Mouse (Mus musculus) splenic B cell, adult 2 months (primary cell): Measurements from ENCODE around the gene Ssc5d.
A peak's percentile ranks its signal among the peaks of the same experiment; 100 is the strongest.
"Not testable (repeated sequence)": the region's sequence is repeated elsewhere in the genome, so short reads cannot be mapped to it uniquely, and the experiment has no call there.

Experiments
- DNase-seq: peaks from one replicate; pipeline ENCODE4 v3.0.0-alpha.2; 2011; ENCODE audit warnings: low read depth, low spot score
- H3K27me3 ChIP-seq: 2 replicates; pipeline ENCODE4 v1.6.1; 2012; ENCODE audit warnings: mild to moderate bottlenecking, low read length, moderate library complexity, mixed read lengths; ENCODE audit not compliant: control insufficient read depth, poor library complexity, insufficient read depth, severe bottlenecking
- H3K36me3 ChIP-seq: 2 replicates; pipeline ENCODE4 v1.6.1; 2012; ENCODE audit warnings: mild to moderate bottlenecking, low read length, moderate library complexity, mixed read lengths; ENCODE audit not compliant: control insufficient read depth, poor library complexity, insufficient read depth, severe bottlenecking

The Ssc5d gene

DNA sequence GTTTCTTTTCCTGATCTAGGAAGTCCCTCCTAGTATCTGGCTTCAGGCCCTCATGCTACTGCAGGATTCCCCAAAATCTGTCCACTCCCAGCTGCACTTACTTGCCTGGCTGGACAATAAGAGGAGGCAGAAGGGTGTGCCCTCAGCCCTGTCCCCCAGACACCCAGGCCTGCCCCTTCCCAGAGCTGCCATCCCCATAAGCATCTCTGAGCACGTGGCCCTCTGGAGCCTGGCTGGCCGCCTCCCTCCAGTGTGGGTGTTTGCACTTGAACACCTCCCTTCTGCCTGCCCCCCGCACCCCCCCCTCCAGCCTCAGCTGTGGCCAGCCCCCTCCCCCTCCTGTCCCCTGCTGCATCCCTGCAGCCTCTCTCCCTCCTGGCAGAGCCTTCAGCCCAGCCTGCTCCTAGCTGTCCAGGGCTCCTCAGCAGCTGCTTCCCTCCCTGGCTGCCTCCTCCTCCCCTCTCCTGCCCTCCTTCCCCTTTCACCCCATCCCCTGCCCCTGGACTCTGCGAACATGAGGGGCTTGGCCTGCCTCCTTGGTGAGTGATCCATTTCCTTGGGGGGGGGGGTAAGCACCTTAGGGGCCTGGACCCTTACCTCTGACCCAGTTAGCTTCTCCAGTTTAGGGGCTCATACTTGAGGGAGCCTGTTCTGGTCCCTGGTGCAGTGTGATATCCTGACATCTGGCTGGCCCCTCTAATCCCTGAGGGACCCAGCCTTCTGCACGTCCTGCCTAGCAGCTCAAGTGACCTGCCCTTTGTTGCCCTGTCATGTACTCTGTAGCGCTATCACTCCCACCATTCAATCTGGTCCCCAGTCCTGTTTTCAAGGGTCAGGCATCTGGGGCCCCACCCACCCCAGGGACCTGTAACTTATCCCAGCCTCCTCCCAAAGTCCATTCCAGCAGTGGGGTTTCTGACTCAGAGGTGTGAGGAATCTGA is at the start of gene Ssc5d:
Ssc5d (plus strand) TSS at position 345 of the 941 bp plus-strand sequence.
- DNase-seq: no peak
- no peaks in the 10 kb centered on the region for H3K27me3 ChIP-seq

GRCm38 (mm10) chr7:4876753-4877221 is 48.8 kb upstream of the Ssc5d start, which contains the start of gene Isoc2a:
Gene Isoc2a (plus strand): TSS chr7:4877153.
- peak; percentile 96 for DNase-seq
- Histone ChIP-seq H3K36me3 (no peaks in the 10 kb centered on the region), H3K27me3 (no peaks in the 10 kb centered on the region)

More for the DNA sequence above, at the start of gene Ssc5d:
- no peaks in the 10 kb centered on the region for H3K36me3 ChIP-seq

DNA sequence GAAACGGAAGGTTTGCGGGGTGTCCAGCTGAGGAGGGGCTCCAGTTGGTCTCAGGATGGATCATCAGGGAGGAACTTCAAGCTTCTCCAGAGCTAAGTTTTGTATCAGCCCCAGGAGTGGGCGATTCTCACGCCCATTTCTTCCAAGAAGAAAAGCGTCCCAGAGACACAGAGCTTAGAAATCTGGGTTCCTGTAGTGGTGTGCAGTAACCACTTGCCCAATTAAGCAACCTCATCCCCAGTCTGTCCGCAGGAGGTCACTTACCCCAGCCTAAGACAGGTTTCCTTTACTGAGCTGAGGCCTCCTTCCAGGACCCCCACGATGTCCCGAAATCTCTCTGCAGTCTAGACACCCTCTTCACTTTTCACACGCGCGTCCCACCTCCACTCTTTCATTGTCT is 48.4 kb upstream of the Ssc5d start:
- no peak for DNase-seq

DNA sequence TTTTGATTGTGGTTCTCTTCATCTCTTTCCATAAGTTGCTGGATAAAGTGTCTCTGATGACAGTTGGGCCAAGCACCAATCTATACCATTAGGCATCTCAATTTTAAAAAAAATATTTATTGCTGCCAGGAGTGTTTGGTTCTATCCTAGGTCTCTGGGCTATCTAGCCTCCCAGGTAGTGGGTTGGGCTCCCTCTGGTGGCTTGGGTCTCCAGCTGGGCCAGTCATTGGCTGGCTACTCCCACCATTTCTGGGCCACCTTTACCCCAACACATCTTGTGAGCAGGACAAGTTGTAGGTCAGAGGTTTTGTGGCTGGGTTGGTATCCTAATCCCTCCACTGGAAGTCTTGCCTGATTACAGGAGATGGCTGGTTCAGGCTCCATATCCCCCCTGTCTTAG is 47.4 kb upstream of the Ssc5d start:
- DNase-seq: peak; percentile 65
- H3K36me3 ChIP-seq: no peaks in the 10 kb centered on the region

More for the DNA sequence above, 48.4 kb upstream of the Ssc5d start:
- Histone ChIP-seq H3K27me3 (no peaks in the 10 kb centered on the region), H3K36me3 (no peaks in the 10 kb centered on the region)

DNA sequence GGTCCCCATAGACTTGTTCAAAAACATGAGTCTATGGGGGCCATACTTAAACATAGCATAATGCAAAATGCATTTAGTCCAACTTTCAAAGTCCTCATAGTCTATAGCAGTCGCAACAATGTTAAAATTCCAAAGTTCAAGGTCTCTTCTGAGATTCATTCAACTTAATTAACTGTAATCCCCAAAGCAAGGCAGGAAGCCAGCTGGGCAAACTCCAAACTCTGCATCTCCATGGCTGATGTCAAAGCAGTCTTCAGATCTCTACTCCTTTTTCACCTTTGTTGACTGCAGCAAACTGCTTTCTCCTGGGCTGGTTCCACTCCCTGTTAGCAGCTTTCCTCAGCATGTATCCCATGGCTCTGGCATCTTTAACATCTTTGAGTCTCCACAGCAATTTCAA is 46.5 kb upstream of the Ssc5d start:
- H3K36me3 ChIP-seq, DNase-seq, H3K27me3 ChIP-seq: not testable (repeated sequence)

More for the DNA sequence above, 47.4 kb upstream of the Ssc5d start:
- H3K27me3 ChIP-seq: no peaks in the 10 kb centered on the region

GRCm38 (mm10) chr7:4886680-4887079 is 38.9 kb upstream of the Ssc5d start:
- Histone ChIP-seq H3K36me3 (no peaks in the 10 kb centered on the region), H3K27me3 (no peaks in the 10 kb centered on the region)
- DNase-seq: no peak

DNA sequence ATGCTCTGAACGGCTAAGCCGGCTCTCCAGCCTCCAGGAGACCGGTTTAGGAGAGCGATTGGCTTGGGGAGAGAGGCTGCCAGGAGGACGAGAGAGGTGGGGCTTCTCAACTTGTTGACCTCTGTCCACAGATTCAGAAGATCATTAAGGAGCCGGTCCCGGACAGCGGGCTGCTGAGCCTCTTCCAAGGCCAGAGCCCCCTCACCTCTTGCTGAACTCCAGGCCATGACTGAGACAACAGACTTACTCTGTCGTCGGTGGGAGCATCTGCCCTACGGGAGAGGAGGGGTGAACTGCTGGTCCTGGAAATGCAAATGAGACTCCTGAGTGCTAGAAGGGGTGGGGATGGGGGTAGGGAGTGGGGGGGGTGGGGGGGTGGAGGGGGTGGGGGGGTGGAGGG is 30.4 kb upstream of the Ssc5d start:
- no peaks in the 10 kb centered on the region for H3K27me3 ChIP-seq
- no peak for DNase-seq
- H3K36me3 ChIP-seq: peaks cover 2% of the 10 kb centered on the region; the same call in 1 of the 2 replicates

DNA sequence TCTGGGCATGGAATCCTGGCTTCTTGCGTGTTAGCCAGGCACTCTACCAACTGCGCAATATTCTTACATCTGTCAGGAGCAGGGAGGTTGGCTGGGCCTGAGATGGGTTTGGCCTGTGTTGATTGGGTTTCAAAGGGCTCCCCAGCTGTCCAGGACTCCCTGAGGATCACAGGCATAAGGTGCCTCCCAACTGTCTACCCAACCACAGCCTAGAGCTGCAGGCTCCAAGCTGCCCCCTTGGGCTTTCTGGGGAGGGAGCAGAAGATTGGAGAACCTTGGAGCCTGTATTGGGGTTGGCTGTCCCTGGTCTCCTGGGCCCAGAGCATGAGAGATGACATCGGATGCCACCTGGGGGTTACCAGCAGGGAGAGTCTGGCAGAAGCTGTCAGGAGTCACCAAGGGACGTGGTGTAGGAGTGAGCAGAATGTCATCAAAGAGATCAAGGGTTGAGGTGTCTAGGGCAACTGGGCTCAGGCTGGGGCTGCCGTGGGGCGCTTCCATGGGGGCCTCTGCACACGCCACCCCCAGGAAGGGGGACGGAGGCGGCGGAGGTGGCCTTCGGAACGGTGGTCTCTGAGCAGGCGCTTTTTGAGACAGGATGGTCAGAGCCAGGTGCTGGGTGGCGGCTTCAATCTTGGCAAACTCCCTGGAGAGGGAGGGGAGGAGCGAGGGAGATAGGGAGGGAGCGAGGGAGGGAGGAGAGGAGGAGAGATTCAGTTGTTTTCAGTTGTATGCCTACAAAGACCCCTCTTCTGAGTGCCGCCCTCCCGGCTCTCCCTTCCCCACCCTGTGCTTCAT is 26.5 kb upstream of the Ssc5d start:
- no peaks in the 10 kb centered on the region for H3K36me3 ChIP-seq
- DNase-seq: no peak
- H3K27me3 ChIP-seq: peaks cover 2% of the 10 kb centered on the region; the same call in 1 of the 2 replicates

DNA sequence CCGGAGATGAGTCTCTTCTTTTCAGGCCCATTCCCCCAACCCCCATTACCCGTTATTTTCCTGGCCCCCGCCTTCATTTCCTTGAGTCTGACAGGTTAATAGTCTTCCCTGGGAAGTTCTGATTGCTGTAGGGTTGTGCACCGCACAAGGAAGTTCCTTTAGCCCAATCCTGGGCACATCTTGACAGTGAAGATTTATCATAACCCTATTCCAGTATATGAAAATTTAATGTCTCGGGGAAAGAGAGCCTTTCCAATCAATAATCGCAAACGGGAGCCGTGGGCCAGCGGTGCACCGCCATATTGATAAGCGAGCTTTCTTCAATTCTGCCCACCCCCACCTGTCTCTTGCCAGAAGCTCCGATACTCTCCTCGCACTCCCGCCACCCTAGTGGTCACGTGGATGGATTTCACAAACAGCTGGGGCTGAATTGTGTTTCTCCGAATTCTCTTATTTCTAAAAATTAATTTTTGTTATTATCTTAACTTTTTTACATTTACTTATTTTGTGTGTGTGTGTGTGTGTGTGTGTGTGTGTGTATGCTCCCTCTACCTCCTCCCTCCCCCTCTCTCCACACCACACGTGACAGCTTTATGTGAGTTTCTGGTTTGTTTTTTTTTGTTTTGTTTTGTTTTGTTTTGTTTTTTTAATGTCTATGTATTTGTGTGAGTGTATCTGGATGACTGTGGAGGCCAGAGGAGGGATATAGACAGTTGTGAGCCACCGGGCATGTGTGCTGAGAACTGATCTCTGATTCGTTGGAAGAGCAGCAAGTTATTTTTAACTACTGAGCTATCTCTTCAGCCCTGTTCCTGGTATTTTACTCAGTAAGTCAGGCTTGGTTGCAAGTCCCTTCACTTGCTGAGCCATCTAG is 25.7 kb upstream of the Ssc5d start:
- peaks cover 2% of the 10 kb centered on the region; the same call in 1 of the 2 replicates for H3K27me3 ChIP-seq
- no peak for DNase-seq

DNA sequence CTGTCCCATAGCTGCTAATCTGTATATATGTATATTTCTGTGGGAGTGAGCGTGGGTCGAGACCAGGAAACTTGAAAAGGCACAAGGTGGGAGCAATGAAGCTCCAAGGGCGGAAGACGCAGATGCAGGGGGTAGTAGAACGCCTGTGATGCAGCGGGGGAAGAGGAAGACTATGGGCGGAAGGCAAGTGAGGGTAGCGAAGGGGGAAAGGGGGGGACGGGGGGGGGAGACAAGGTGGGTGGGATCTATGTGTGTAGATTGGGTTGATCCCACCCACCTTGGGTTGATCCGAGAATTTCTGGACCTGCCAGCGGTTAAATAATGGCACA is 25.1 kb upstream of the Ssc5d start:
- H3K36me3 ChIP-seq: no peaks in the 10 kb centered on the region

More for the DNA sequence above, 25.7 kb upstream of the Ssc5d start:
- no peaks in the 10 kb centered on the region for H3K36me3 ChIP-seq

GRCm38 (mm10) chr7:4901171-4901570 is 24.4 kb upstream of the Ssc5d start:
- H3K36me3 ChIP-seq: no peaks in the 10 kb centered on the region
- H3K27me3 ChIP-seq: peaks cover 2% of the 10 kb centered on the region; the same call in 1 of the 2 replicates
- DNase-seq: peak; percentile 53

More for the DNA sequence above, 25.1 kb upstream of the Ssc5d start:
- peaks cover 2% of the 10 kb centered on the region; the same call in 1 of the 2 replicates for H3K27me3 ChIP-seq
- DNase-seq: no peak

DNA sequence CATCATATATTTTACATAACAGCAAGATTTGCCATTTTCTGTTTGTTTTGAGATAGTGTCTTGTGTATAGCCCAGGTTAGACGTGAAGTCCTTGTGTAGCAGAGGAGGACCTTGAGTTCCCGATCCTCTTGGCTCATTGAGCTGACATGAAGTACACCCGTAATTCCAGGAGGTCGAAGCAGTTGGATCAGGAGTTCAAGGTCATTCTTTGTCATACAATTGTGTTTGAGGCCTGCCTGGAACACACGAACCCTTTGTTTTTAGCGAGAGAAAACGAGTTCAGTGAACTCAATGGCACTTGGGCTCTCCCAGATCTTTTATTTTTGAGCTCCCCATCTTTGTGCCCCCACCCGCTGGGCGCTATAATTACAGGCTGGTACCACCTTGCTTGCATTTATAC is 23.2 kb upstream of the Ssc5d start:
- DNase-seq: no peak
- Histone ChIP-seq H3K27me3 (peaks cover 2% of the 10 kb centered on the region; the same call in 1 of the 2 replicates), H3K36me3 (no peaks in the 10 kb centered on the region)

GRCm38 (mm10) chr7:4906466-4906950 is 19.1 kb upstream of the Ssc5d start, which contains the start of gene Gm36210:
Gene Gm36210 (minus strand): TSS chr7:4906516.
- Histone ChIP-seq H3K27me3 (no peaks in the 10 kb centered on the region), H3K36me3 (no peaks in the 10 kb centered on the region)
- no peak for DNase-seq

DNA sequence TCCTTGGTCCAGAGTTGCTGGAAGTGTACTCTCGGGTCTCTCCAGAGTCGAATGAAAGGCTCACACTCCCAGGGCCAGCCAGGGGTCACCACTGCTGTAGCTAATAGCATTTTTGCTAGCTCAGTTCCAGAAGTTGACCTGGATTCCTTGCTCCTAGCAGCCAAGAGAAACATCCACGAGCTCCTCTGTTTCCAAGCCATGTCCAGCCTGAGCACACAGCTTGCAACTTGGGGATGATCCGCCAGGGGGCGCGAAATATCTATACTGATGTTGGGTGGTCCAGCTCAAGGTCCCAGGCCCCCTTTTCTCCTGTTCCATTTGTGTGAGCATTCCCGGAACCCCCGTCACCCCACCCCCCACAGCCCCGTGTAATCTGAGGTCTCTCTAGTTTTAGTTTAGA is 14.0 kb upstream of the Ssc5d start:
- no peaks in the 10 kb centered on the region for H3K27me3 ChIP-seq
- H3K36me3 ChIP-seq: no peaks in the 10 kb centered on the region
- peak; percentile 54 for DNase-seq
